ENCODE assay signal across 15 mouse cellular contexts in the genomic region with DNA sequence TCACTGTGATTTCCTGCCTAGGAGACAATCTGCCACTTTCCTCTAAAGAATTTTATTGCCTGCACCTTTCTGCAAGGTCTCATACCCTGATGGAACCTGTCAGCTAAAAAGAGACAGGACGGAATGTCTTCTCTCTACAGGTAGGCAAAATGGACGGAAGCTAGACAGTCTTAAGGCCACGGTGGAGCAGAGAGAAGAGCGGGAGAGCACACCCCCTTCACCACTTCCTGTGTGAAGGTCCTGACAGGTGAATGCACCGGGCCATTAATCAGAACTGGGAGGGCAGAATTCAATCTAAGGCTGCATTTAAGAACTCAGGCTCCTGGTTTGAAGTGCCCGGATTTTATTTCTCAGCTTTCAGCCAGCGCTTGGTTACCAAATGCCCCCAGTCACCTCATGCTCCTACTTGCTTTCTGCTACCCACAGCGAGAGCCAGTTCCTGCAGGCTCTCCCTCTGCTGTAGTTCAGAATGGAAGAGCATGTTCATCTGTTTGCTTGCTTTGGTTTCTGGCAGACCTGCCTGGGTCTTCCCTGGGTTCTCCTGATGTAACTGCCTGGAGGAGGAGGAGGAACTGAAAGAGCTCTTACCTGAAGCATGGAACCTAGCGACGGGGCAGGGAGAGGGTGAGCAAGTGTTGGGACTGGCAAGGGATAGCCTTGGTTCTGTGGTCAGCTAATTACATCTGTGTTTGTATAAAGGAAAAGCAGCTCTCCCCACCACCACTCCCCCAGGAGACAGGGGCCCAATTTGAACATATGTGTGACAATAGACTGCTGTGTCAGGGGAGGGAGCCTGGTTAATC.
DNase-seq lines count a peak whose midpoint lies in the region; ATAC-seq and TF ChIP-seq lines count a peak whose summit lies in the region.
"Had no signal": no experiment of that assay in that cellular context is flagged by ENCODE, and none has a peak within 500 bp of the region (broad histone marks: within the 10 kb centered on the region; RNA-seq: fewer than 3 reads in every experiment).

No protein-coding gene starts in this region.

- H3K9me3 ChIP-seq in kidney, embryonic 16.5 days (ENCODE audit: low read length): no peaks in the 10 kb centered on the region
- H3K9me3 ChIP-seq in forebrain, embryonic 11.5 days (ENCODE audit: control insufficient read depth, low read length): no peaks in the 10 kb centered on the region
- no peaks in the 10 kb centered on the region for H3K9me3 ChIP-seq in lung, postnatal 0 days (ENCODE audit: low read length)
- H3K9me3 ChIP-seq: heart, embryonic 12.5 days; limb, embryonic 15.5 days had no signal

- no peaks in the 10 kb centered on the region for H3K36me3 ChIP-seq in kidney, embryonic 16.5 days (ENCODE audit: insufficient read depth, low read length)
- H3K36me3 ChIP-seq in forebrain, embryonic 11.5 days (ENCODE audit: control insufficient read depth, insufficient read depth, low read length): no peaks in the 10 kb centered on the region
- no peaks in the 10 kb centered on the region for H3K36me3 ChIP-seq in lung, postnatal 0 days (ENCODE audit: insufficient read depth, low read length)
- H3K36me3 ChIP-seq: heart, embryonic 12.5 days; limb, embryonic 15.5 days had no signal

- H3K27me3 ChIP-seq in kidney, embryonic 16.5 days (ENCODE audit: insufficient read depth, low read length): no peaks in the 10 kb centered on the region
- no peaks in the 10 kb centered on the region for H3K27me3 ChIP-seq in forebrain, embryonic 11.5 days (ENCODE audit: control insufficient read depth, insufficient read depth, low read length)
- no peaks in the 10 kb centered on the region for H3K27me3 ChIP-seq in lung, postnatal 0 days (replicated peaks; ENCODE audit: insufficient read depth, low read length)
- H3K27me3 ChIP-seq: CH12.LX; heart, embryonic 12.5 days; limb, embryonic 15.5 days had no signal

- H3K27ac ChIP-seq in kidney, embryonic 16.5 days (ENCODE audit: low read length): peak overlapping the region; percentile 75
- peak overlapping the region; percentile 43; the same call in 1 of the 2 replicates for H3K27ac ChIP-seq in forebrain, embryonic 11.5 days (ENCODE audit: low read depth, low read length)
- H3K27ac ChIP-seq in lung, postnatal 0 days (ENCODE audit: low read length): no peak overlapping the region
- H3K27ac ChIP-seq: limb, embryonic 15.5 days had no signal

- no peak for TF ChIP-seq CTCF in lung, postnatal 0 days (IDR thresholded peaks at IDR 0.05)

- H3K4me2 ChIP-seq in kidney, embryonic 16.5 days (replicated peaks; ENCODE audit: low read depth, low read length): peak overlapping the region; percentile 17; the same call in 1 of the 2 replicates
- no peak overlapping the region for H3K4me2 ChIP-seq in forebrain, embryonic 11.5 days (ENCODE audit: low read depth, low read length, severe bottlenecking)
- H3K4me2 ChIP-seq in lung, postnatal 0 days (replicated peaks; ENCODE audit: low read depth, low read length): no peak overlapping the region
- H3K4me2 ChIP-seq: heart, embryonic 12.5 days; limb, embryonic 15.5 days had no signal

- H3K4me3 ChIP-seq in kidney, embryonic 16.5 days (ENCODE audit: low read length): no peak overlapping the region
- H3K4me3 ChIP-seq in forebrain, embryonic 11.5 days (ENCODE audit: low read depth, low read length): no peak overlapping the region
- no peak overlapping the region for H3K4me3 ChIP-seq in lung, postnatal 0 days (ENCODE audit: low read depth, low read length)
- H3K4me3 ChIP-seq: heart, embryonic 12.5 days; limb, embryonic 15.5 days had no signal

- H3K9ac ChIP-seq in kidney, embryonic 16.5 days (replicated peaks; ENCODE audit: low read length): no peak overlapping the region
- H3K9ac ChIP-seq in forebrain, embryonic 11.5 days (ENCODE audit: low read length): no peak overlapping the region
- no peak overlapping the region for H3K9ac ChIP-seq in lung, postnatal 0 days (replicated peaks; ENCODE audit: low read depth)
- H3K9ac ChIP-seq: heart, embryonic 12.5 days; limb, embryonic 15.5 days had no signal

- DNase-seq in kidney, adult 8-10 months: no peak
- peak; percentile 59 for DNase-seq in CD4-positive helper T cell, adult 2 months (ENCODE audit: low read depth, low spot score)
- DNase-seq in forebrain, embryonic 11.5 days (ENCODE audit: low spot score): no peak
- no peak for DNase-seq in testis, postnatal 14 days (ENCODE audit: low spot score)
- DNase-seq in lung, postnatal 0 days (ENCODE audit: low spot score): no peak
- no peak for DNase-seq in cerebellum, adult 11 months
- DNase-seq: adrenal gland, postnatal 25 days; right cerebral cortex, postnatal 4 days; thymus, adult 2 months had no signal

- H3K4me1 ChIP-seq in kidney, embryonic 16.5 days (ENCODE audit: insufficient read depth, low read length): peaks cover 36% of the 10 kb centered on the region
- H3K4me1 ChIP-seq in forebrain, embryonic 11.5 days (replicated peaks; ENCODE audit: control insufficient read depth, insufficient read depth, low read length): peaks cover 5% of the 10 kb centered on the region; the same call in 1 of the 2 replicates
- H3K4me1 ChIP-seq in lung, postnatal 0 days (ENCODE audit: insufficient read depth, low read depth, low read length): peaks cover 4% of the 10 kb centered on the region; the same call in 1 of the 2 replicates
- H3K4me1 ChIP-seq: limb, embryonic 15.5 days had no signal

- no peak for TF ChIP-seq EP300 in lung, postnatal 0 days (IDR thresholded peaks at IDR 0.05)

- ATAC-seq in kidney, embryonic 16.5 days (ENCODE audit: low FRiP score, low TSS enrichment): peak; percentile 72
- no peak for ATAC-seq in forebrain, embryonic 11.5 days (replicated peaks; ENCODE audit: low FRiP score)
- peak; percentile 89 for ATAC-seq in inflammation-experienced regulatory T-cells, adult 6 months
- no peak for ATAC-seq in lung, postnatal 0 days
- ATAC-seq: intestine, postnatal 0 days had no signal

- WGBS in kidney, embryonic 16.5 days: 30% methylated on average over 10 of the region's 10 CpGs
- WGBS in forebrain, embryonic 11.5 days: 77% methylated on average over 10 of the region's 10 CpGs
- 72% methylated on average over 10 of the region's 10 CpGs for WGBS in lung, postnatal 0 days

Comparison
In these comparisons a context has a peak if more than half of its experiments do, and no peak if none do; other contexts are left out.
1. ATAC-seq: peak in kidney, embryonic 16.5 days (single experiment) and inflammation-experienced regulatory T-cells, adult 6 months (single experiment); none in forebrain, embryonic 11.5 days (single experiment) and lung, postnatal 0 days (single experiment).